Mouse (Mus musculus) kidney, adult 2 months (tissue): ENCODE measurements around the gene Scgb1a1.

Source experiments
- CTCF ChIP-seq: fragments of 200-500 bp; conservative IDR thresholded peaks from 2 replicates; pipeline ENCODE4 v1.5.1; 2011; ENCODE audit warnings: low read depth, mild to moderate bottlenecking, control low read depth, low read length, moderate library complexity, mixed read lengths; ENCODE audit not compliant: insufficient read depth, insufficient read length
- POLR2A ChIP-seq: fragments of 200-500 bp; IDR thresholded peaks from one replicate; pipeline ENCODE4 v1.6.1; 2011; ENCODE audit warnings: low read depth, low read length, control low read depth

DNA sequence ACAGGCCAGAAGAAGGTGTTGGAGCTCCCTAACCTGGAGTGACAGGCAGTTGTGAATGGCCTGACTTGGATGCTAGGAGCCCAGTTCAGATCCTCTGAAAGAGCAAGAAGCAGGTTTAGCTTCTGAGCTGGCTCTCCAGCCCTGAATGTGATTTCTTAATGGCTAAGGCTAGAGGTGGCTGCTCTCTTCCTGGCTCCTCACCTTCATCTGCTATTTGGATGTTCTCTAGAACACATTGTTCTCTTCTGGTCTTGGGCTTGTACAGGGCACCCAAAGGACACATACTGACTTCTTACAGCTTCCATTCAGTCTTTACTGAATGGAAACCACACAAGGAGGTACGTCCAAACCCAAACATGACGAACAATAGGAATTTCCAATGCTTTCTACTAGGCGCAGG lies 11.7 kb downstream of the Scgb1a1 start:
- TF ChIP-seq CTCF (no peak), POLR2A (no peak)
